Mouse (Mus musculus): ENCODE measurements at regions not wholly inside any gene's neighbourhood (a gene's known extent, or its start where the extent isn't known, plus 50 kb on each side); places are given as distances from the start of the nearest gene placed in this dataset.

DNA sequence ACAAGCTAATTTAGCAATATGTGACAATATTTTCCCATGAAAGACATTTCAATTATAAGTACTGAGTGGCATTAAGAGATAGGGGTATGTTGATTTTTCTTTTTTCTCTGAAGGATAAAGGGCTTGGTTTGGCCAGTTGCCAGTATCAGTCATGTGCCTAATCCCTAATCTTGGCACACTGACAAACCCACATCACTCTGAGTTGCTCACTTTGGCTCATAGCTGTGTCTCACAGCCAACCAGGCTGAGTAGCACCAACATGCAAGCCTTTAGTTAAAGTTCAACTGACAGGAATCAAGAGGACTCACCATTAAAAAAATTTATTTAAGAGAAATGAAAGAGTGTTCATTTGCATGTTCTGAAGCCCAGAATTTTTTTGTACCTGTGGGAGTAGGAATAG is 1861.1 kb upstream of the Cntnap5a start:
- CTCF ChIA-PET: no interaction called here
- TF ChIP-seq CTCF (IDR thresholded peaks at IDR 0.05): no peak
- ATAC-seq (peak; percentile 62), DNase-seq (ENCODE audit: low read depth, low spot score) (peak; percentile 31)
- in situ Hi-C loops (cut with MboI; ENCODE audit: low pct_unique_long_range_greater_than_20kb): no loop called here
- POLR2A ChIA-PET: no interaction called here
- no peaks in the 10 kb centered on the region for H3K27me3 ChIP-seq

DNA sequence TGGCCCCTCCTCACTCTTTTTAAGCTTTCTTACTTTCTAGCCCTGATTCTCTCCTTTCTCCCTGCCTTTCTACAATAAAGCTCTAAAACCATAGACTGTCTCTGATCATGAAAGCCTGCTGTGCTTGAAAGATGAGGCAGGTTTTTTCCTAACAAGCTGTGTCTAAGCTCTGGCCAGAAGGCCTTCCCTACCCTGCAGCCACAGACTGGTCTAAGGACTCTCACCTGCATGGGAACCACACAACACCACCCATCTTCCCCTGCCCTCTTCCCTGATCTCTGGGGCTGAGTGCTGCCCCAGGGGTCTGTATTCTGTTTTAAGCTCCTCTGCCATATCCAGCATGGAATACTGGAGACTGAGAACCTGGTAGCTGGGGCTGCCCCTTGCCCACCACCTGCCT is 1832.1 kb upstream of the Cntnap5a start:
- in situ Hi-C loops (cut with MboI; ENCODE audit: low pct_unique_long_range_greater_than_20kb): no loop called here
- DNase-seq (ENCODE audit: low read depth, low spot score) (no peak), ATAC-seq (no peak)
- H3K27me3 ChIP-seq: no peaks in the 10 kb centered on the region
- POLR2A ChIA-PET: no interaction called here
- no peak for TF ChIP-seq CTCF (IDR thresholded peaks at IDR 0.05)
- CTCF ChIA-PET: no interaction called here

Data from Patski (cell line).